Mouse (Mus musculus) embryonic fibroblast, embryonic 13.5 days (primary cell): ENCODE results near the gene Gata2. TPM values are rescaled to one million over a fixed set of nuclear protein-coding genes. Genes with fewer than 3 reads are reported as not detected.

Source experiments
- H3K27ac ChIP-seq: 2 replicates; pipeline ENCODE4 v1.5.1; 2012; ENCODE audit warnings: low read length, control low read depth, inconsistent platforms; ENCODE audit not compliant: insufficient read depth
- H3K4me1 ChIP-seq: 2 replicates; pipeline ENCODE4 v1.6.1; 2011; ENCODE audit warnings: low read length; ENCODE audit not compliant: control insufficient read depth, insufficient read depth
- H3K4me3 ChIP-seq: 2 replicates; pipeline ENCODE4 v1.5.1; 2011; ENCODE audit warnings: mild to moderate bottlenecking, control low read depth, low read length; ENCODE audit not compliant: insufficient read depth
- CTCF ChIP-seq: IDR thresholded peaks from 2 replicates; pipeline ENCODE4 v1.5.1; 2011; ENCODE audit warnings: mild to moderate bottlenecking, control low read depth, low read length, moderate library complexity, borderline replicate concordance; ENCODE audit not compliant: insufficient read depth
- POLR2A ChIP-seq: IDR thresholded peaks from 2 replicates; pipeline ENCODE4 v1.6.1; 2011; ENCODE audit warnings: low read depth, mild to moderate bottlenecking, control low read depth, low read length, moderate library complexity
- polyA plus RNA-seq: library from polyadenylated mRNA; stranded (reverse); fragments of >200 nt; gene quantifications from 2 replicates; pipeline ENCODE4 v1.2.4, GENCODE M21; 2011; ENCODE audit warnings: low read depth; ENCODE audit not compliant: missing spikeins, insufficient read length

Gata2 gene
- polyA plus RNA-seq, 1 experiment = 6.4 TPM

- H3K4me3 ChIP-seq = no peak overlapping the region
- TF ChIP-seq POLR2A = no peak
- no peak for TF ChIP-seq CTCF
- no peaks in the 10 kb centered on the region for H3K4me1 ChIP-seq
- no peak overlapping the region for H3K27ac ChIP-seq
These were observed 57.7 kb downstream of the Gata2 start for GRCm38 (mm10) chr6:88251396-88251795.

- no peak overlapping the region for H3K4me3 ChIP-seq
- H3K4me1 ChIP-seq = no peaks in the 10 kb centered on the region
- no peak overlapping the region for H3K27ac ChIP-seq
- TF ChIP-seq CTCF = no peak
- no peak for TF ChIP-seq POLR2A
These were observed 58.2 kb downstream of the Gata2 start for GRCm38 (mm10) chr6:88251798-88252478.

- TF ChIP-seq POLR2A (no peak), CTCF (no peak)
- Histone ChIP-seq H3K4me1 (no peaks in the 10 kb centered on the region), H3K27ac (no peak overlapping the region), H3K4me3 (no peak overlapping the region)
These were observed 60.4 kb downstream of the Gata2 start for GRCm38 (mm10) chr6:88254082-88254481.

GRCm38 (mm10) chr6:88255435-88255834 lies 61.7 kb downstream of the Gata2 start:
- Histone ChIP-seq H3K27ac (no peak overlapping the region), H3K4me3 (no peak overlapping the region), H3K4me1 (no peaks in the 10 kb centered on the region)
- TF ChIP-seq CTCF (no peak), POLR2A (no peak)

Other genes with a start within 250 kb of the Gata2 start
- 11.4 and 17.0 TPM in 2 replicates for gene H1fx, start 212.3 kb upstream of the Gata2 start, polyA plus RNA-seq
- 255 and 279 TPM in 2 replicates for gene Rab7, start 148.6 kb upstream of the Gata2 start, polyA plus RNA-seq
- gene Rpn1, start 109.4 kb upstream of the Gata2 start, polyA plus RNA-seq = 336 and 384 TPM in 2 replicates
- not detected in 2 replicates for gene Dnajb8, start 28.4 kb downstream of the Gata2 start, polyA plus RNA-seq